Mouse (Mus musculus) intestine, embryonic 15.5 days (tissue): ENCODE measurements around the gene Nlrp4c. TPM values are rescaled to one million over a fixed set of nuclear protein-coding genes. Genes with fewer than 3 reads are reported as not detected.
"Not testable (repeated sequence)": the region's sequence is repeated elsewhere in the genome, so short reads cannot be mapped to it uniquely, and the experiment has no call there.

Source experiments
- ATAC-seq: fragments of 200-750 bp; cut with Nextera tagmentation; 2 replicates; pipeline ENCODE4 v1.8.0; 2017; ENCODE audit warnings: moderate TSS enrichment, moderate library complexity
- H3K27ac ChIP-seq: fragments of 300-500 bp; sonication (generic); 2 replicates; pipeline ENCODE4 v1.5.1; 2015; ENCODE audit warnings: mild to moderate bottlenecking, inconsistent platforms
- H3K27me3 ChIP-seq: fragments of 300-500 bp; sonication (generic); replicated peaks from 2 replicates; pipeline ENCODE4 v1.6.1; 2015; ENCODE audit warnings: inconsistent platforms
- H3K36me3 ChIP-seq: fragments of 300-500 bp; sonication (generic); 2 replicates; pipeline ENCODE4 v1.6.1; 2015; ENCODE audit warnings: inconsistent platforms
- H3K4me1 ChIP-seq: fragments of 300-500 bp; sonication (generic); replicated peaks from 2 replicates; pipeline ENCODE4 v1.6.1; 2015; ENCODE audit warnings: inconsistent platforms
- H3K4me2 ChIP-seq: fragments of 300-500 bp; sonication (generic); replicated peaks from 2 replicates; pipeline ENCODE4 v1.6.1; 2015; ENCODE audit warnings: mild to moderate bottlenecking, inconsistent platforms
- H3K4me3 ChIP-seq: fragments of 300-500 bp; sonication (generic); replicated peaks from 2 replicates; pipeline ENCODE4 v1.5.1; 2015; ENCODE audit warnings: inconsistent platforms
- H3K9ac ChIP-seq: fragments of 300-500 bp; sonication (generic); 2 replicates; pipeline ENCODE4 v1.6.1; 2015; ENCODE audit warnings: inconsistent platforms
- H3K9me3 ChIP-seq: fragments of 300-500 bp; sonication (generic); 2 replicates; pipeline ENCODE4 v1.6.1; 2016; ENCODE audit warnings: inconsistent platforms
- WGBS: fragments of 180-500 bp; shearing (Covaris S2); methylation state at CpG from one replicate; pipeline ENCODE4 v1.1.7; 2015; 5-methylcytosine and 5-hydroxymethylcytosine counted together
- polyA plus RNA-seq: library from polyadenylated mRNA; unstranded; fragments of >200 nt; fragmentation: Nextera tagmentation; extraction: Ambion mirVana; gene quantifications from 2 replicates; pipeline ENCODE4 v1.2.1, GENCODE M21; 2015

Nlrp4c gene
- not detected in 2 replicates for polyA plus RNA-seq

DNA sequence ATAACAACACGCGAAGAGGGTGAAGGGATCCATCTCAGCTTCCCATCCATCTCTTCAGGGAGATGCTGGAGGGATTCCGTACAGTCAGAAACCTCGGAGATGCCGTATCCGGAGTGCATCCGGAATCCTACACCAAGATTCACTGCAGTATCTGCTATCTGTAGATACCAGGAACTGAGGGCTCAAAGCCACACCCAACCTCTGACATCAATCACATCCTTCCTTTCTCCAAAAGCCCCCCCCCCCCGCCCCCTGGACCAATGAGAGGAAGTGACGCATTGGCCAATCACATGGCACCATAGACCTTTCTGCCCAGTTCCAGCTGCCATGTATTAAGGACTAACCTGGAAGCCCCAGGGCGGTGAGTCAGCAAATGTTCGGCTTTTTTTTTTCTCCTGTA is at the start of gene Nlrp4c:
Gene Nlrp4c (plus strand): TSS at position 301 of the 400 bp plus-strand sequence.
- no peak for ATAC-seq

DNA sequence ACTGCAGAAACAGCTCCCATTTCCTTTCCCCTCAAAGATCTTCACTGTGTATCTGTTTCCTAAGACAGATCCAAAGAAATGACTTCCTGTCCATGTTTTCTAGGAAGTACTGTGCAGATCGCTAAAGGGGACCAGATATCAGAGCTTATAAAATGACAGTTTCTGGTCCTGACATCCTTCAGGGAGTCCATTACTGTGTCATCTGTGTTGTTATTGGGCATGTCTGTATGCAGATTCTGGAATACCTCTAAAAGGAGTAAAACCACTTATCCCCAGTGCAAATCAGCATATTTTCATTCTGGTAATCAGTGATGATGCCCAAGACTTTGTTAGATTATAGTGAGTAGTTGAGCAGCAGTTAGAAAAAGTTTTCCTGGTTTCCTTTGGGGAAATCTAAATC is 34.1 kb upstream of the Nlrp4c start, which contains the start of gene Vmn1r65:
Gene Vmn1r65 (minus strand): TSS at position 101 of the 400 bp plus-strand sequence.
- H3K27me3 ChIP-seq = no peaks in the 10 kb centered on the region
- H3K4me1 ChIP-seq = no peaks in the 10 kb centered on the region
- ATAC-seq = no peak
- H3K36me3 ChIP-seq = no peaks in the 10 kb centered on the region
- no peak within 1 kb of the TSS for H3K27ac ChIP-seq
- H3K9me3 ChIP-seq = no peaks in the 10 kb centered on the region
- WGBS = 90% methylated on average over 1 of the region's 1 CpGs
- H3K4me2 ChIP-seq = no peak within 1 kb of the TSS
- no peak within 1 kb of the TSS for H3K9ac ChIP-seq
- H3K4me3 ChIP-seq = no peak within 1 kb of the TSS

More for the DNA sequence above, at the start of gene Nlrp4c:
- no peaks in the 10 kb centered on the region for H3K27me3 ChIP-seq
- H3K27ac ChIP-seq = no peak within 1 kb of the TSS
- H3K4me2 ChIP-seq = no peak within 1 kb of the TSS
- H3K4me1 ChIP-seq = no peaks in the 10 kb centered on the region
- no peaks in the 10 kb centered on the region for H3K9me3 ChIP-seq
- no peak within 1 kb of the TSS for H3K9ac ChIP-seq
- H3K4me3 ChIP-seq = no peak within 1 kb of the TSS
- no peaks in the 10 kb centered on the region for H3K36me3 ChIP-seq
- 90% methylated on average over 11 of the region's 11 CpGs for WGBS

DNA sequence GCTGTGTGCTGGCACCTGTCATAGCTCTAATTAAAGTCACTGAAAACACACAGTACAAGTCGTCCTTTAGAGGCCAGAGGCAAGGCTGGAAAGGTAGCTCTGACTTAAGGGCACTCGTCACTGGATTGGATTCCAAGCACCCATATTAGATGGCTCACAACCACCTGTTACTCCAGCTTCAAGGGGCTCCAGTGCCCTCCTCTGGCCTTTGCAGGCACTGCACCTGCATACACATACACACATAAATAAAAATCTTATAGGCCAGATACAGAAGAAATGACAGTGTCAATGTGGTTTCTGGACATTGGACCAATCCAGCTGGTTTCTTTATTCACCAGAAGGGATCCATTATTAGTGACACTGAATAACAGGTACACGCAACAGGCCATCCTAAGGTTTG is 74.5 kb downstream of the Nlrp4c start:
- no peak for ATAC-seq
- Histone ChIP-seq H3K9ac (no peak overlapping the region), H3K4me1 (no peaks in the 10 kb centered on the region), H3K4me2 (no peak overlapping the region), H3K9me3 (no peaks in the 10 kb centered on the region), H3K4me3 (no peak overlapping the region), H3K36me3 (no peaks in the 10 kb centered on the region), H3K27me3 (no peaks in the 10 kb centered on the region), H3K27ac (no peak overlapping the region)
- 73% methylated on average over 3 of the region's 3 CpGs for WGBS

DNA sequence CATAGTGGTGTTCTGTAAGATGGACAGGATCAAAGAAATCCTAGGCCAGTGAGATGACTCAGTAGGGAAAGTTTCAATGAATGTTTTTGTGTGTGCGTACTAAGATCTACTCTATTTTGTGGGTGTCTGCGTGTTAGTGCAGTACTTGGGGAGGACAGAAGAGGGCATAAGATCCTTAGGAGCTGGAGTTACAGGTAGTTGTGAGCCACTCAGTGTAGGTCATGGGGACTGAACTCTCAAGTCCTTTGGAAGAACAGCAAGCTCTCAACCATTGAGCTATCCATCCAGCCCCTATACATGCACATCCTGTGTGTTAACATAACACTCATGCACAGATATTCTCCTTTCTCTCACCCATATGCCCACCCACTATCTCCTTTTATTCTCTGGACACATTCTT is 75.1 kb downstream of the Nlrp4c start:
- not testable (repeated sequence) for H3K36me3 ChIP-seq, H3K27ac ChIP-seq, H3K4me2 ChIP-seq, ATAC-seq, H3K4me3 ChIP-seq, H3K4me1 ChIP-seq, H3K9me3 ChIP-seq, H3K9ac ChIP-seq, H3K27me3 ChIP-seq
- WGBS = 81% methylated on average over 2 of the region's 2 CpGs

DNA sequence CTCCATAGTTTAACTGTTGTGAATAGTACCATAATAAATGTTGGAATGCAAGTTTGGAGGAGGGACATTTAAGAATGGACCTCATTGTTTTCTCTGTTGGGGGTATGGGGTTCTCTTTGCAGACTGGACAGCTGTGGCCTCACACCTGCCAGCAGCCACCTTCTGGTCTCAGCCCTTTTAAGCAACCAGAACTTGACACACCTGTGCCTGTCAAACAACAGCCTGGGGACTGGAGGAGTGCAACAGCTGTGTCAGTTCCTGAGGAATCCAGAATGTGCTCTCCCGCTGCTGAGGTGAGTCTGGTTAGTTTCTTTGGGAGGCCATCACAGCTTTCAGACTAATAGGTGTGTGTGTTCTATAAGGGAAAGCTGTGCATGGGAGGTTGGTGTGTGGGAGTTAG is 76.2 kb downstream of the Nlrp4c start:
- H3K4me2 ChIP-seq, H3K9ac ChIP-seq, H3K36me3 ChIP-seq, H3K4me1 ChIP-seq, H3K27me3 ChIP-seq, ATAC-seq, H3K27ac ChIP-seq, H3K9me3 ChIP-seq, H3K4me3 ChIP-seq: not testable (repeated sequence)
- 47% methylated on average over 1 of the region's 1 CpGs for WGBS

DNA sequence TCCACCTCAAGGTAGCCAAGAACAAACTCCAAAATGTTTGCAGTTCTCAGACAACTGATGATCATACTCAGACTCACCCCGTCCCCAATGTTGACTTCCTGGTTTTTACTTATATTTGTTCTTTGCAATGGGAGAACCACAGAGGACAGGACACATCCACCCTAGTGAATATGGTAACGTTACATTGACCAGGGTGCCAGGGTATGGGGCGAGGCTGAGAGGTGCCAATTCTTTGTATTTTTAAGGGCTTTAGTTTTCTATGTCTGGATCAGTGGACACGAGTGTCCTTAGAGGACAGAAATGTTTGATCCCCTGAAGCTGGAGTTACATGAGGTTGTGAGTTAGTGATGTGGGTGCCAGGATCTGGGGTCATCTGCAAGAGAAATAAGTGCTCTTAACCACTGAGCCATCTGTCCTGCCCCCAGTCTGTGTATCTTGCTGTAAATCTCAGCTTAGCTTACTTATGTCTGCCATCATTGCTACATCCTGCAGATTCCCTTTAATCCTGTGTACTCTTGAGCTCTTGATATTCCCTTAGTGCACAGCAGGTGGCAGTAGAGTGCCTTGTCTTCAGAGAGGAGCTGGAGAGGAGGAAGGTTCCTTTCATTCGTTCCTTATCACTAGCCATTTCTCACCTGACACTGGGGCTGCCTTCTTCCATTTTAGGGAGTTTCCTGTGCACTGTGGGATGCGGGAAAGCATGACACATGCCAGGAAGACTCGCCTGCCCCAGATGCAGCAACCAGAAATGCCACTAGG is 81.9 kb downstream of the Nlrp4c start:
- no peak overlapping the region for H3K27ac ChIP-seq
- ATAC-seq = peak; percentile 84
- H3K27me3 ChIP-seq = no peaks in the 10 kb centered on the region
- 0 out of 2 replicates have a peak, but pooled peaks cover 2% of the 10 kb centered on the region for H3K4me1 ChIP-seq
- H3K36me3 ChIP-seq = peaks cover under 1% of the 10 kb centered on the region; the same call in 1 of the 2 replicates
- H3K4me2 ChIP-seq = no peak overlapping the region
- WGBS = 33% methylated on average over 7 of the region's 7 CpGs
- no peaks in the 10 kb centered on the region for H3K9me3 ChIP-seq
- H3K4me3 ChIP-seq = no peak overlapping the region
- no peak overlapping the region for H3K9ac ChIP-seq

DNA sequence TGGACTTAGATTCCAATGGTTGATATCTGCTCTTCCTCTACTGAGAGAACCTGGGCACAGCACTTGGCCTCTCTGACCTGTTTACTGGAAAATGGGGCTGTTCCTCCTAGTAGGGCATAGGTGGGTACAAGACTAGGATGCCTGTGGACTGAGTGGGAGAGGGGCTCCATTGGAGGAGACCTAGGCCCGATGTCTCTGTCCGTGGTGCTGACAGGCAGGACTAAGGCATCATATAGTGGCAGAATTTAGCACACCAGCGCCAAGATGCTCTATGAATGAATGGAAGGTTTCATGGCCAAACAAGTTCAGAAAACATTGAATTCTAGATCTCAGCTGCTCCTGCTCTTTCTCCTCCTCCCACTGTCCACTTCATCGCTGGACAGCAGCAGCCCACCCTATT is 85.4 kb downstream of the Nlrp4c start:
- no peak overlapping the region for H3K9ac ChIP-seq
- no peak overlapping the region for H3K4me3 ChIP-seq
- no peaks in the 10 kb centered on the region for H3K27me3 ChIP-seq
- H3K4me2 ChIP-seq = no peak overlapping the region
- ATAC-seq = no peak
- 47% methylated on average over 4 of the region's 4 CpGs for WGBS
- H3K36me3 ChIP-seq = peaks cover 27% of the 10 kb centered on the region
- H3K9me3 ChIP-seq = no peaks in the 10 kb centered on the region
- H3K4me1 ChIP-seq = 0 out of 2 replicates have a peak, but pooled peaks cover 2% of the 10 kb centered on the region
- H3K27ac ChIP-seq = no peak overlapping the region

DNA sequence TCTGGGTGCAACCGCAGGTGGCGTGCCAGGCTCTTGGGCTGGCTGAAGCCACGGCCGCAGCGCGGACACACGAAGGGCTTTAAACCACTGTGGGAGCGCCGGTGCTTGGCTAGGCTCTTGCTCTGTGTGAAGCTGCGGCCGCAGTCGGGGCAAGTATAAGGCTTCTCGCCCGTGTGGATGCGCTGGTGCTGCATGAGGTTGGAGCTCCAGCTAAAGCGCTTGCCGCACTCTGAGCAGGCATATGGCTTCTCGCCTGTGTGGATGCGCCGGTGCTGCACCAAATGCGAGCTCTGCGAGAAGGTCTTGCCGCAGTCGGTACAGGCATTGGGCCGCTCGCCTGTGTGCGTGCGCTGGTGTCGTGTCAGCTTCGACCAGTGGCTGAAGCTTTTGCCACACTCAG is 87.7 kb downstream of the Nlrp4c start:
- peaks cover 30% of the 10 kb centered on the region for H3K36me3 ChIP-seq
- WGBS = 81% methylated on average over 30 of the region's 30 CpGs
- no peaks in the 10 kb centered on the region for H3K27me3 ChIP-seq
- ATAC-seq = no peak
- no peak overlapping the region for H3K27ac ChIP-seq
- no peaks in the 10 kb centered on the region for H3K4me1 ChIP-seq
- no peaks in the 10 kb centered on the region for H3K9me3 ChIP-seq
- no peak overlapping the region for H3K4me3 ChIP-seq
- H3K9ac ChIP-seq = no peak overlapping the region
- H3K4me2 ChIP-seq = no peak overlapping the region

DNA sequence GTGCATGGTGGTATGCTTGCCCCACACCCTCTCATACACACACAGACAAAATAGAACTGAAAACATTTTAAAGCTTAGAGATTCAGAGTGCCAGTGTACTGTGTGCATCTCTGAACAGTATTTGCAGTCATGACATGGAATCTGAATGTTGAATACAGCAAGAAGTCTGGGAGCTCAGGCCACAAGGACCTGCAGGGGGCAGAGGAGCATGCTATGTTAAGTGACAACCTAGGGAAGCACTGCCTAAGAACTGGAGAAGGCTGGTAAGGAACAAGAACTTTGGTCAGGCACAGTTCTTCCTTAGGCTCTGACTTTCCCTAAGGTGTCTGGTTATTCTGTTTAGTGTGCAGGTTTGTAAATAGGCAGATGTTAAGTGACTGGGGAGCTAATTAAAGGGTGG is 91.5 kb downstream of the Nlrp4c start:
- H3K36me3 ChIP-seq = peaks cover 30% of the 10 kb centered on the region
- no peak overlapping the region for H3K27ac ChIP-seq
- H3K9me3 ChIP-seq = no peaks in the 10 kb centered on the region
- ATAC-seq = 0 out of 2 replicates have a peak, but pooled peaks have one; percentile 15
- no peak overlapping the region for H3K9ac ChIP-seq
- H3K4me2 ChIP-seq = no peak overlapping the region
- H3K4me3 ChIP-seq = no peak overlapping the region
- H3K4me1 ChIP-seq = no peaks in the 10 kb centered on the region
- H3K27me3 ChIP-seq = no peaks in the 10 kb centered on the region

DNA sequence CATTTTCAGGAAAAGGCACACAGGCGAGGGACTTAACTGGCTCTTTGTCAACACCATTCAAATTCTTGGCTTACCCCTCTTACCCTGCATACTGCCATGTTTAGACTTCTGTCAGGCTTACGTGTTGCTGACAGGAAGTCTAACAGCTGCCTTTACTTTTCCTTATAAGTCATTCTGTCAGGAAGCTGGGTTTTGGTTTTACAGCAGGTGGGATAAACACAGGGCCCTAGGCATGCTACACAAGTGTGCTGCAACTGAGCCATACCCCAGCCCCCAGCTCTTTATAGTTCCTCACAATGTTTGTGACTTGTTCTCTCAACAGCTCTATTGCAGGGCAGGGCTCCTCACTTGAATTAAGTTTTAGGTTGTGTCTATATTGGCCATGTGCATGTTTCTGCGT is 94.3 kb downstream of the Nlrp4c start:
- no peak for ATAC-seq
- H3K9ac ChIP-seq = no peak overlapping the region
- H3K4me3 ChIP-seq = no peak overlapping the region
- H3K36me3 ChIP-seq = peaks cover 10% of the 10 kb centered on the region; the same call in 1 of the 2 replicates
- H3K4me2 ChIP-seq = no peak overlapping the region
- no peak overlapping the region for H3K27ac ChIP-seq
- 67% methylated on average over 3 of the region's 3 CpGs for whole genome bisulfite sequencing
- no peaks in the 10 kb centered on the region for H3K27me3 ChIP-seq
- no peaks in the 10 kb centered on the region for H3K4me1 ChIP-seq
- H3K9me3 ChIP-seq = no peaks in the 10 kb centered on the region

DNA sequence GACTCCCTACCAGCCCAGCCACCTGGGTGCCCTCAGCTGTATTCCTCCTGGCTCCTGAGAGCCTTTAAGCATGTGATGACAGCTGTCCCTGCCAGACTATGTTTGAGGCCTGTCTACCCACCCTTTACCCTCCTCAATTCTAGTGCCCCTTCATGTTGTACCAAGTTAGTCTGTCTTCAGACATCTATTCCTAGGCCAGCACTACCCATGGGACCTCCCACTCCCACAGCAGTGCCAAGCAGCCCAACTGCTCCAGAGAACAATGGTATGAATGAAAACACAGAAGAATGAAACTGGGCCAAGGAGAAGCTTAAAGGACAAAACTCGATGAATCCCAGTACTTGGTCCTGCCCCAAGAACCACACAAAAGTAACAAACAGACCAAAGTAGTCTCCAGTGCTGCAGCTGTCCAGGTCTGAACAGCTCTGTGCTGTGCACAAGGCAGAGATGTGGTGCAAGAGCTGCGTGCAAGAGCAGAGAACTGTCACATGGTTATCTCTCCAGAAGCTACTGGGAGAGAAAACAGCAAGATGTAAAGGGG is 99.1 kb downstream of the Nlrp4c start:
- no peaks in the 10 kb centered on the region for H3K9me3 ChIP-seq
- H3K36me3 ChIP-seq = peaks cover 4% of the 10 kb centered on the region; the same call in 1 of the 2 replicates
- H3K9ac ChIP-seq = no peak overlapping the region
- no peaks in the 10 kb centered on the region for H3K27me3 ChIP-seq
- H3K27ac ChIP-seq = no peak overlapping the region
- H3K4me2 ChIP-seq = no peak overlapping the region
- no peak for ATAC-seq
- H3K4me1 ChIP-seq = peaks cover 22% of the 10 kb centered on the region
- H3K4me3 ChIP-seq = no peak overlapping the region
- WGBS = 85% methylated on average over 2 of the region's 2 CpGs

DNA sequence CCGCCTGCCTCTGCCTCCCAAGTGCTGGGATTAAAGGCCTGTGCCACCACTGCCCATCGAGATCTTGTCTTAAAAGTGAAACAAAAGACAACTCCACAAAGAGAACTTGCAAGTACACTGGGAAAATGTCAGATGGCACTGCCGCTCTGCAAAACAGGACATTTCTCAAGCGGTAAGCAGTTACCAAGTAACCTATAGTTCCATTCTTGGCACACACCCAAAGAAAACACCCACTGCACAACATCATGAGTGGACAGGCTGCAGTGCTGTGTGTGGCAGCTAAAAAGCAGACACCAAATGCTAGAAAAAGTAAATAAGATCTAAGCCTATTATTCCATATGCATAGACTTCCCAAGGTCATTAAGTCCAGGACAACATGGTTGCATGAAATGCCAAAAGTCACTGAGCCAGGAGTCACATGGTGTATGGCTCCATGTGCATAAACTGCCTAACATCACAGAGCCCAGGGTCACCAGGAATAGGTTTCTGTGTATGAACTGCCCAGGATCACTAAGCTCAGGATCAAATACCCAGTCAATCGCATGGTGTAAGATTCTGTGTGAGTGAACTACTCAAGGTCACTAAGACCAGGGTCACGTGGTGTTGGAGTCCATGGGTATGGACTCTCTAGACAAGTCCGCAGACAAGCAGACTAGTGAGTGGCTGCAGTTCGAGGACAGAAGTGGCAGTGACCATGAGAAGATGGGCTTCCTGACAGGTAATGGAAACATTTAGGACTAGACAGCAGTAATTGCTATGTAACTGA is 100.6 kb downstream of the Nlrp4c start:
- H3K27me3 ChIP-seq = no peaks in the 10 kb centered on the region
- WGBS = 85% methylated on average over 8 of the region's 8 CpGs
- H3K4me2 ChIP-seq = no peak overlapping the region
- H3K27ac ChIP-seq = no peak overlapping the region
- no peak for ATAC-seq
- H3K36me3 ChIP-seq = peaks cover 4% of the 10 kb centered on the region; the same call in 1 of the 2 replicates
- no peak overlapping the region for H3K9ac ChIP-seq
- H3K4me3 ChIP-seq = no peak overlapping the region
- peaks cover 26% of the 10 kb centered on the region for H3K4me1 ChIP-seq
- H3K9me3 ChIP-seq = no peaks in the 10 kb centered on the region
